Mouse (Mus musculus) NIH3T3 (cell line): ENCODE measurements at regions not wholly inside any gene's neighbourhood (a gene's known extent, or its start where the extent isn't known, plus 50 kb on each side); places are given as distances from the start of the nearest gene placed in this dataset.

ENCODE experiments used
- DNase-seq: peaks from one replicate; pipeline ENCODE4 v3.0.0-alpha.2; 2012; ENCODE audit warnings: low read depth

- peak; percentile 84 for DNase-seq
Measured at GRCm38 (mm10) chr6:51012086-51012830, 358.0 kb upstream of the Npvf start.

GRCm38 (mm10) chr6:51015735-51016134, 361.5 kb upstream of the Npvf start:
- DNase-seq = peak; percentile 76

- DNase-seq = peak; percentile 70
Measured at GRCm38 (mm10) chr6:51016441-51017070, 362.3 kb upstream of the Npvf start.

- no peak for DNase-seq
Measured at GRCm38 (mm10) chr6:51017260-51017999, 363.2 kb upstream of the Npvf start.

- no peak for DNase-seq
Measured at GRCm38 (mm10) chr6:51021206-51021605, 367.0 kb upstream of the Npvf start.

- no peak for DNase-seq
Measured at GRCm38 (mm10) chr6:51023361-51023760, 369.1 kb upstream of the Npvf start.

- peak; percentile 93 for DNase-seq
Measured at GRCm38 (mm10) chr6:51024756-51025155, 370.5 kb upstream of the Npvf start.

GRCm38 (mm10) chr6:51025411-51025810, 371.2 kb upstream of the Npvf start:
- DNase-seq = no peak

- DNase-seq = no peak
Measured at GRCm38 (mm10) chr6:51027296-51027695, 373.1 kb upstream of the Npvf start.

GRCm38 (mm10) chr6:51029516-51029915, 375.3 kb upstream of the Npvf start:
- no peak for DNase-seq

- no peak for DNase-seq
Measured at GRCm38 (mm10) chr6:51029953-51030352, 375.7 kb upstream of the Npvf start.

GRCm38 (mm10) chr6:51033835-51034234, 379.6 kb upstream of the Npvf start:
- DNase-seq = no peak

- DNase-seq = no peak
Measured at GRCm38 (mm10) chr6:51036074-51036473, 381.8 kb upstream of the Npvf start.

GRCm38 (mm10) chr6:51036553-51036952, 382.3 kb upstream of the Npvf start:
- peak; percentile 78 for DNase-seq

- DNase-seq = peak; percentile 55
Measured at GRCm38 (mm10) chr6:51036956-51037355, 382.7 kb upstream of the Npvf start.

GRCm38 (mm10) chr6:51039486-51040180, 385.4 kb upstream of the Npvf start:
- DNase-seq = no peak

GRCm38 (mm10) chr6:51043970-51044369, 388.5 kb upstream of the Nfe2l3 start:
- DNase-seq = no peak

- DNase-seq = no peak
Measured at GRCm38 (mm10) chr6:51044873-51045272, 387.6 kb upstream of the Nfe2l3 start.

GRCm38 (mm10) chr6:51052451-51052921, 380.0 kb upstream of the Nfe2l3 start:
- no peak for DNase-seq

GRCm38 (mm10) chr6:51057229-51057628, 375.2 kb upstream of the Nfe2l3 start:
- DNase-seq = no peak

GRCm38 (mm10) chr6:51059923-51060847, 372.3 kb upstream of the Nfe2l3 start:
- peak; percentile 47 for DNase-seq
